Mouse (Mus musculus): ENCODE data around the gene Lrriq4.

Lrriq4 gene

GRCm38 (mm10) chr3:30644207-30644606 lies at the start of gene Lrriq4:
Gene Lrriq4 (plus strand): TSS chr3:30644507.
- DNase-seq: no peak

DNA sequence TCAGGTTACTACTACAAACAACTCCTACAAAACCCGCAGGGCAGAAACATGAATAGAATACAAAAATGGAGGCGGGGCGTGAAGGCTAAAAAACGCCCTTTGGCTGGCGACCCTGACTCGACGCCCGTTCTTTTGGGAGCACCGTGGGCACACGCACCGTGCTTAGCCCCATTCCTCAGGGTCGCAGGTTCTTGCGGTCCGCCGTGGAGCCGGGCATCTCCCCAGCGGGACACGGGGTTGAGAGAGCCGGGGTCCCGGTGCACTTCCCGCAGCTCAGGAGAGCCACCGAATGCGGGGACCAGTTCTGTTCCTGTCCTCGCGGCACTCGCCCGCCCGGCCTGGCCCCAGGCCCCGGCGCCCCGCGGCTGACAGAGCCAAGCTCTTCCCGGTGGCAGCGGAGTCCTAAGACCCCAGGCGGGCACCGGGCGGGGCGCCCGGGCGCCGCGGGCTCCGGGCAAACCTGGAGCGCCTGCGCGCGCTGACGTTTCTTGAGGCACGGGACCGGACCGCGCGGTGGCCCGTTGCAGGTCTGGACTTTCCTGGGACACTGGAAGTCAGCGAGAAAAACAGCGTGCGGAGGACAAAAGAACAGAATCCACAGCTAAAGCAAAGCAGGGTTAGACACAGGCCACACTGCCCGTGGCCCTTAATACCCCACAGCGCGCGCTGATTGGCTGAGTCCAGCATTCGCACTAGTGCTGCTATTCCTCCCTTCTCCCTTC lies 49.0 kb upstream of the Lrriq4 start:
- DNase-seq: peak; percentile 56 to 71

GRCm38 (mm10) chr3:30597271-30597670 lies 47.0 kb upstream of the Lrriq4 start:
- DNase-seq: no peak

DNA sequence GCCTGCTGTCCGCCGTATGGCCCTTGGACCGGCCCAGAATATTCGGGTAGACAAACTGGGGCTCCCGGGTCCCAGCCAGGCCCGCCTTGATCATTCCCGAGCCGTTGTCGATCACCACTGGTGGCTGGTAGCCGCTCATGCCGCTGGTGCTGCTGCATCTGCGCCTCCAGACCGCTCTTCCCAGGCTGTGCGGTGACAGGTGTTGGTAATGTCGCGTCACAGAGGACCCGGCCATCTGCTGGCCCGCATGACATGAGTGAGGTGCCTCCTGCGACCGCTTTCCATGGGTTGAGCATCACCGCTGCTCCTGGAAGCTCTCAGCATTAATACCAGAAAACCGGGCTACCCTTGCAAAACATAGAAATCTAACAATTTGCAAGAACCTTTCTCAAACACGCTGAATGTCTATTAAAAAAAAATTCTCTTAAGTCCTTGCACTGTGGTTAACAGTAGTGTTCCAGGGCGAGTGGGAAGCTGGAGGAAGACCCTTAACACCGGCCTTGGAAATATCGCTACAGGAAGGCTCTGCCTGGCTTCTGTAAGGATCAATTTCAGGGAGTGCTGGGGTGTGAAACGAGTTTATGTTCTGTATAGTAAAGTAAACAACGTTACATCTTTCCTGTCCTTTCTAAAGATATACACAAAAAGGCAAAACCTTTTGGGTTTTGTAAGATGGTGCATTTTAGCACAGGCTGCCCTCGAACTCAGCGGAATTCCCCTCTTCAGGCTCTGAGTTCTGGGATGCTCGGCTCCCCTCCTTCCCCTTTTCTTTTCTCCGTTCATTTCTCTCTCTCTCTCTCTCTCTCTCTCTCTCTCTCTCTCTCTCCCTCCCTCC lies 44.4 kb upstream of the Lrriq4 start, which contains the start of gene Actrt3:
Gene Actrt3 (minus strand): TSS at position 229 of the 835 bp plus-strand sequence.
- peak; percentile 80 to 82 for DNase-seq

DNA sequence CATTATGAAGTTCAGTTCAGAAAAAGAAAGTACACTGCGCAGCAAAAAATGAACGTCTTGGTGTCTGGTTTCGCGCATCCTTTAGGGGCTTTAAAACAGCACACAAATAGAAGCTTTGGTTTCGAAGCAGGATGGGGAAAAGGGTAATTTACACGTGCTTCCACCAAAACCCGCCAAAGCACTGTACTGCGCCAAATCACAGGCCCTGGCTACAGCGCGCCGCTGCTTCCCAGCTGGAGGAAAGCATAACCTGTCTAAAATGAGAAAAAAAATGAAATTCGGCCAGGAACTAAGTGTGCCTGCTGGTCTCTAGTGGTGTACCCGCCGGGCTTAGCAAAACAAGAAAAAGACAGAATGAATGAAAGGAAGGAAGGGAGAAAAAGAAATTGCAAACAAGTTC lies 43.6 kb upstream of the Lrriq4 start:
- peak; percentile 43 to 67 for DNase-seq

DNA sequence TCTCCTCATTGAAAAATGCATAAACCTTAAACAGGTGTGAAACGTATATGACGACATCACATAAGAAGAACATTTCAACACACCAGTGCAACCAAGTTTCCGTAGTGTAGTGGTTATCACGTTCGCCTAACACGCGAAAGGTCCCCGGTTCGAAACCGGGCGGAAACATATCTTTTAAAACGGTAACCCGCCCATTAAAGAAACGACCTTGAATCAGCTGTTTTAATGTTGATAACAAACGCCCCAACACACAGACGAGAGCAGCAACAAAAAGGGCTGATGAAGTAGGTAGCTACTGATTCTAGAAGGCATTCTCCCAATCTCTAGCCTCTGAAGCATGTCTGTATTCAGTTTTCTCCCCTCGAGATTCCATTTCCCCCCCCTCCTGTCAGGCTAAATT lies 43.1 kb upstream of the Lrriq4 start:
- DNase-seq: peak; percentile 86 to 94

DNA sequence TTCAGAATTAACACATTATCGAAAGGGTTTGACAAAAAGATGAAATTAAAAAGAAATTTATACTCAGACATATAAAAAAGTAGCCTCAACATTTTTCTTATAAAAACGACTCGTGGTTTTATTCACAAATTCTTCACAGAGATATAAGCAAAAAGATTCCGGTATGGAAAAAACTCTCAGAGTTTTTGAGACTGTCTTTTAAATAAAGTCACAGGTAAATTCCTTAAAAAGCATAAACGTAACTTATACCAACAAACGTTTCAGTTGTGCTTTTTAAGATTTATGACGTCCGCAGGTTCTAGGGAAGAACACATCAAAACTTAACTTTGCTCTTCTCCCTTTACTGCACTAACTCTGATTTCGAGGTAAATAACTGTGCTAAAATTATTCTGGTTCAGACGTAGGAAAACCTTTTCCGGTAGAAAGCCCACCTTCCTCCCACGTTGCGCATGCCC lies 42.7 kb upstream of the Lrriq4 start:
- no peak for DNase-seq

- DNase-seq: peak; percentile 97
Measured at GRCm38 (mm10) chr3:30602065-30602739, 42.1 kb upstream of the Lrriq4 start, which contains the start of gene Mynn. Gene Mynn (plus strand): TSS chr3:30602065.

DNA sequence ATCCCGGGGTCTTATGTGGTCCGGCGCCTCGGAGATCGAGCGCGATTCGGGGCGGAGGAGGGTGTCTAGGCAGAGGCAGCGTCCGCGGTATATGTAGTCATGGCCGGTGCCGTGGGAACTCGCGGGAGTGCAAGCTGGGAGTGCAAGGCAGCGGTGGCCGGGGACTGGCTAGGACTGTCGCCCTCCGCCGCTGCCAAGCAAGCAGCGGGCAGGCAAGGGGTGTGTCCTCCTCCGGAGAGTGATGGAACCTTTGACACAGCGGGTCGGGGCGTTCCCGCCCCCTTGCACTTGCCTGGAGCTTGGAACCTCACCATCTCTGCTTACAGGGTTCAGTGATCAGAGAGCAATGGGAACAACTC lies 41.6 kb upstream of the Lrriq4 start:
- no peak for DNase-seq

DNA sequence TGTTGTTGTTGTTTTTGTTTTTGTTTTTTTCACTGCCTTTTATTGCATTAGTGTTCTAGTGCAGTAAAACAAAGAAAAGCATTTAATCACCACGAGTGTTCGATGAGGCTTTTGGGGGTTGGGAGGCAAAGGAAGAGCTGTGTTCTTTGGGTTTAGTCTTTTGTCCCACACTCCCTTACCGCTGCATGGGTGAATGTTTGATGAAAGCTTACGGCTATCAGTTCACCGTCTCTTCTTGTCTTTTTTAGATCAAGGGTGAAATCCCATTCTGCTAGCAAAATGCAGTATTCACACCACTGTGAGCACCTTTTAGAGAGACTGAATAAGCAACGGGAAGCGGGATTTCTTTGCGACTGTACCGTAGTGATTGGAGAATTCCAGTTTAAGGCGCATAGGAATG lies 41.1 kb upstream of the Lrriq4 start:
- DNase-seq: no peak

DNA sequence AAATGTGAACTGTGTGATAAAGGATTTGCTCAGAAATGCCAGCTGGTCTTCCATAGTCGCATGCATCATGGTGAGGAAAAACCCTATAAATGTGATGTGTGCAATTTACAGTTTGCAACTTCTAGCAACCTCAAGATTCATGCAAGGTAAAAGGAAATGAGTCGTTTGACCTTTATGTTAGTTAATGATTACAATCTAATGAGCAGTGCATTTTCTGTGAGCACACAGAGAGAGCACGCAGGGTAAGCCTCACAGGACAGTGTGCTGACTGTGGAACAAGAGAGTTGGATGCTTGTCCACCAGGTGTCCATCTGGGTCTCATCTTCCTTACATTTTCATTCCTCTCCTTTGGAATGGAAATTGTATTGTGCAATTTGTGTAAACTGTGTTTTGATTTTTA lies 35.3 kb upstream of the Lrriq4 start:
- no peak for DNase-seq

DNA sequence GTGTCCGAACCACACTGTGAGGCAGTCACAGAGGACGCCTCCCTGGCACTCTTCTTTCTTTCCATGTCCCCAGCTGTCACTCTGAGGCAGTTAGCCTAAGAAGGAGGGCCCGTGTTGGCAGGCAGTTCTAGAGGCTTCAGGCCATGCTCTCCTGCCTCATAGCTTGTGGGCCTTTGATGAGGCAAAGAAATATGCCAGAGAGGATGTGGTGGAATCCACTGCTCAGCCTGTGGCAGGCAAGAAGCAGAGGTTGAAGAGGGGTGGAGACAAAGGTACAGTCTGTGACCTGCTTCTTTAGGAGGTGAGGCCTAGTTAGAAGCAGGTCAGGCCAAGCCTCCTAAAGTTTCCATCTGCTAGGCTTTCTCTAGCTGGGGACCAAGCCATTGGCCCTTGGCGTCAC lies 33.4 kb upstream of the Lrriq4 start:
- no peak for DNase-seq

- DNase-seq: no peak
Measured at GRCm38 (mm10) chr3:30620132-30620531, 24.2 kb upstream of the Lrriq4 start.

- DNase-seq: no peak
Measured at GRCm38 (mm10) chr3:30633681-30634080, 10.6 kb upstream of the Lrriq4 start.

DNA sequence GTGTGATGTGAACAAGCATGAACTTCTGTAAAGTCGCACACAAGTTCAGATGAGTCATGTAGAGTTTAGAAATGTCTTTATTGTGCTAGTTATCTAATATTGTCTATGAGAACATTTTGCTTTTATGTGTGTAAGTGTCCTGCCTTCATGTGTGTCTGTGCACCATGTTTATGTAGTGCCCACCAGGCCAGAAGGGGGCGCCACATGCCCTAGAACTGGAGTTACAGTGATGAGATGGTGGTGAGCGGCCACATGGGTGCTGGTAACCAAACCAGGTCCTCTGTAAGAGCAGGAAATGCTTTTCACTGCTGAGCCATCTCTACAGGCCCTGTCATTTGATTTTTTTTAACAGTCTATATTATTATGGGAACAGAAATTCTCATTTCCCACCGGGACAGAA lies 8.7 kb upstream of the Lrriq4 start:
- no peak for DNase-seq

GRCm38 (mm10) chr3:30646761-30647160 lies 2.5 kb downstream of the Lrriq4 start:
- no peak for DNase-seq

DNA sequence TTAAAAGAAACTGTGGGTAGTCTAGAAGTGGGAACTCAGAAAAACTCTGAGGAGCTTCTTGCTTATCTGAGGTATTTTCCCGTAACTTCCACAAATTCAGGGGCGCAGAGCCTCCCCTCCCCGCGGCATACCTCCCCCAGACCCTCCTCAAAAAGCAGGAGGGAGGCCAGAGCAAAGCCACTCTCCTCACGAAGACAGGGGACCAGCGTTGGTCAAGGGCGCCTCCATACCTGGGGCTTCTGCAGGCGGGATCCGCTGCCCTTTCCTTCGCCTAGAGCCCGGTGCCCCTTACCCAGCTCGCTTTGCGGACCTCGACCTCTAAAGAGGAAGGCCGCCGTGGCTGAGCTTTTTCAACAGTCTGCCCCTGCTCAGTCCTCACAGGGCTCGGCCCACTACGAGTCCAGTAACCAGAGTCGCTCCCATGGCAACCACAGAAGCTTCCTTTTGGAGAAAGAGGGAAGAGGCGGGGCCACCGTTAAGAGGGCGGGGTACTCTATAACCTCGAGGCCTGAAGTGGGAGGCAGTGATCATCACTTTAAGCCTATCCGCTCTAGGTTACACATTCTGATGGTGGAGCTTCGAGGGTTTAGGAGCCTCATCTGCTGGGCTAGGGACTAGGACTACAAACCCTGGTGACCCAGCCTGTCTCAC lies 3.3 kb downstream of the Lrriq4 start, which contains the start of gene Lrrc34:
Gene Lrrc34 (minus strand): TSS at position 430 of the 651 bp plus-strand sequence.
- no peak for DNase-seq

- DNase-seq: no peak
Measured at GRCm38 (mm10) chr3:30648466-30648865, 4.2 kb downstream of the Lrriq4 start.

DNA sequence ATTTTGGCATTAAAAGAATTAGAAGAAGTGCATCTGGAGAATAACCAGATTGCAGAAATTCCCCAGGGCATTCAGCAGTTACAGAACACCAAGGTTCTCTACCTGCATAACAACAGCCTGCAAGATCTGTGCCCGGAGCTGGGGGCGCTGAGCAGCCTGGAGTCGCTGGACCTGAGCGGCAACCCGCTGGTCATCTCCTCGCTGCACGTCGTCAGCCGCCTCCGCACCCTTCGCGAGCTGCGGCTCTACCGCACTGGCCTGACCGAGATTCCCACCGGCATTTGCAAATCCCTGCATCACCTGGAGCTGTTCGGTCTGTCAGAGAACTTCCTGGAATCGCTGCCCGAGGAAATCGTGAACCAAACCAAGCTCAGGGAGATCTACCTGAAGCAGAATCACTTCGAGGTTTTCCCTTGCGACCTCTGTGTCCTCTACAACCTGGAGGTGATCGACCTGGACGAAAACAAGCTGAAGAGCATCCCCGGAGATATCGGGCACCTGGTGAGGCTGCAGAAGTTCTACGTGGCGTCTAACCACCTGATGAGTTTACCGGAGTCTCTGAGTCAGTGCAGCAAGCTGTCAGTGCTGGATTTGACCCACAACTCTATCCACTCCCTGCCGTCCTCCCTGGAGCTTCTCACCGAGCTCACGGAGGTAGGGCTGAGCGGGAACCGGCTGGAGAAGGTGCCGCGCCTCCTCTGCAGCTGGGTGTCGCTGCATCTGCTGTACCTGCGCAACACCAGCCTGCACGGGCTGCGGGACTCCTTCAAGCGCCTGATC lies 5.9 kb downstream of the Lrriq4 start:
- DNase-seq: peak in 1 of 2 experiments; percentile 4

DNA sequence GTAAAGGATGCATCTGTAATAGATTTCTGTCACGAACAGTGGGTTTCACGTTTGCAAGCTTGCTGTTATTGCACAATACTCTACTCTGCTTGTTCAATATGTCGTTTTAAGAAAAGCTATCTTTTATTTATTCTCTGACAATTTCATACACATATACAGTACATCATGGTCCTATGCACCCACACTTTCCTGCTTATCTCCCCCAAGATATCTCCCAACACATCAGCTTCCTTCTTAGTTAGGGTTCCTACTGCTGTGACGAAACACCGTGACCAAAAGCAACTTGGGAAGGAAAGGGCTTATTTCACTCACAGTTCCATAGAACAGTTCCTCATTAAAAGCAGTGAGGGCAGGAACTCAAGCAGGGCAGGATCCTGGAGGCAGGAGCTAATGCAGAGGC lies 11.6 kb downstream of the Lrriq4 start:
- DNase-seq: no peak

DNA sequence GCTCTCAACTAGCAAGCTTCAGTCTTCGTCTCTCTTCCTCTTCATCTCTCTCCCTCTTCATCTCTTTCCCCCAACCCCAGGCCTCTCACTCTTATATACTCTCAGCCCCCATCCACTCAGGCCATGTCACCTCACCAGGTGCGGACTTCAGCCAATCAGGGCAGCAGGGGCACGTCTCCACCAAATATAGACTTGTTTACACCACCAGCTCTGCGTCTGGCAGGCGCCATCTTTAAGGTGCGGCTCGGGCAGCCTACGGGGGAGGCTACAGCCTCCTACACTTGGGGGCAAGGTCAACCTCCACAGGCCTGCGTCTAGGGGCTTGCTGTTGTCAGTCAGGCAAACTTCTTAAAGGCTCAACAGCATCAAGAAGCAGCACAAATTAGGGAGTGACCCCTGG lies 14.2 kb downstream of the Lrriq4 start:
- no peak for DNase-seq

DNA sequence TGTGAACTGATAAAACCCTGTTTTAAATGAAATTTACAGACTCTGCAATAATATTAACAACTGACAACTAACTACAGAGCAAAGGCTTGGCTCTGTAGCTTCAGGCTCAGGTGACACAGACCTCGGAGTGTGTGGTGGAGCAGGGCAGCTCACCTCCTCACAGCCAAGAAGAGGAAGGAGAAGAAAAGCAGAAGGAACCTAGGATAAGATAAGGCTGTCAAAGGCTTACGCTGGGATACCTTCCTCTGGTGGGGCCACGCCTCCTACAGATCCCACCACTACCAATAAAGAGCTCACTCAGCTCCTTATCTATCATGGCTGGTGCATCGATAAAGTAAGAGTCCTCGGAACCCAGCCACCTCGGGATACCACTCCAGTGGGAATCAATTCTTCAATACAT lies 38.9 kb downstream of the Lrriq4 start:
- DNase-seq: no peak
